Mouse (Mus musculus) stomach, embryonic 14.5 days (tissue): ENCODE results near the gene Nf1. TPM values are rescaled to one million over a fixed set of nuclear protein-coding genes. Genes with fewer than 3 reads are reported as not detected.
A peak's percentile ranks its signal among the peaks of the same experiment; 100 is the strongest.

Experiments used
- ATAC-seq: fragments of 200-750 bp; cut with Nextera tagmentation; 2 replicates; pipeline ENCODE4 v1.8.0; 2017; ENCODE audit warnings: low read depth, moderate TSS enrichment; ENCODE audit not compliant: insufficient number of reproducible peaks, insufficient read depth, low FRiP score
- H3K27ac ChIP-seq: fragments of 300-500 bp; sonication (generic); 2 replicates; pipeline ENCODE4 v1.5.1; 2014; ENCODE audit warnings: mild to moderate bottlenecking, low read length, moderate library complexity, mixed read lengths
- H3K27me3 ChIP-seq: fragments of 300-500 bp; sonication (generic); 2 replicates; pipeline ENCODE4 v1.6.1; 2014; ENCODE audit warnings: low read length, control low read depth, mixed read lengths; ENCODE audit not compliant: control insufficient read depth, insufficient read depth
- H3K36me3 ChIP-seq: fragments of 300-500 bp; sonication (generic); 2 replicates; pipeline ENCODE4 v1.6.1; 2014; ENCODE audit warnings: mild to moderate bottlenecking, control low read depth, low read length, moderate library complexity, mixed read lengths; ENCODE audit not compliant: control insufficient read depth, insufficient read depth
- H3K4me1 ChIP-seq: fragments of 300-500 bp; sonication (generic); 2 replicates; pipeline ENCODE4 v1.6.1; 2014; ENCODE audit warnings: low read length, control low read depth, mixed read lengths; ENCODE audit not compliant: control insufficient read depth, insufficient read depth
- H3K4me2 ChIP-seq: fragments of 300-500 bp; sonication (generic); replicated peaks from 2 replicates; pipeline ENCODE4 v1.6.1; 2014; ENCODE audit warnings: low read depth, low read length, control low read depth
- H3K4me3 ChIP-seq: fragments of 300-500 bp; sonication (generic); 2 replicates; pipeline ENCODE4 v1.5.1; 2014; ENCODE audit warnings: low read depth, low read length, control low read depth
- H3K9ac ChIP-seq: fragments of 300-500 bp; sonication (generic); replicated peaks from 2 replicates; pipeline ENCODE4 v1.6.1; 2014; ENCODE audit warnings: low read depth, mild to moderate bottlenecking, control low read depth, low read length, moderate library complexity, mixed read lengths
- H3K9me3 ChIP-seq: fragments of 300-500 bp; sonication (generic); 2 replicates; pipeline ENCODE4 v1.6.1; 2016; ENCODE audit warnings: low read depth, low read length, control low read depth; ENCODE audit not compliant: control insufficient read depth
- WGBS: fragments of 180-500 bp; shearing (Covaris S2); extraction: QIAGEN DNeasy Blood & Tissue Kit; methylation state at CpG from one replicate; pipeline ENCODE4 v1.1.7; 2014; 5-methylcytosine and 5-hydroxymethylcytosine counted together
- polyA plus RNA-seq: library from polyadenylated mRNA; unstranded; fragments of >200 nt; fragmentation: Nextera tagmentation; extraction: Ambion mirVana; gene quantifications from 2 replicates; pipeline ENCODE4 v1.2.1, GENCODE M21; 2014

Nf1 gene
- polyA plus RNA-seq, 1 experiment from 2014 or later = 16.9 TPM

GRCm38 (mm10) chr11:79533950-79534690, 194.6 kb downstream of the Nf1 start:
- peak; percentile 42; the same call in 1 of the 2 replicates for ATAC-seq
- Histone ChIP-seq H3K4me1 (0 out of 2 replicates have a peak, but pooled peaks cover 4% of the 10 kb centered on the region), H3K36me3 (peaks cover 6% of the 10 kb centered on the region; the same call in 1 of the 2 replicates), H3K9me3 (no peaks in the 10 kb centered on the region), H3K4me3 (no peak overlapping the region), H3K4me2 (no peak overlapping the region), H3K27ac (peak overlapping the region; percentile 73; the same call in 1 of the 2 replicates), H3K9ac (no peak overlapping the region), H3K27me3 (no peaks in the 10 kb centered on the region)
- 71% methylated on average over 8 of the region's 8 CpGs for WGBS

DNA sequence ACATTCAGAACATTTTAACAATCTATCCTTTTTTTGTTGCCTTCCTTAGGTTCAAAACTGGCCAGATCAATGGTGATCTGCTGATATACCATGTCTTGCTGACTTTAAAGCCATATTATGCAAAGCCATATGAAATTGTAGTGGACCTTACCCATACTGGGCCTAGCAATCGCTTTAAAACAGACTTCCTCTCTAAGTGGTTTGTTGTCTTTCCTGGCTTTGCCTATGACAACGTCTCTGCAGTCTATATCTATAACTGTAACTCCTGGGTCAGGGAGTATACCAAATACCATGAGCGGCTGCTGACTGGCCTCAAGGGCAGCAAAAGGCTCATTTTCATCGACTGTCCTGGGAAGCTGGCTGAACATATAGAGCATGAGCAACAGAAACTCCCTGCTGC, 196.1 kb downstream of the Nf1 start:
- Histone ChIP-seq H3K27me3 (no peaks in the 10 kb centered on the region), H3K4me3 (no peak overlapping the region), H3K9me3 (no peaks in the 10 kb centered on the region), H3K27ac (no peak overlapping the region), H3K36me3 (peaks cover 6% of the 10 kb centered on the region; the same call in 1 of the 2 replicates), H3K4me1 (0 out of 2 replicates have a peak, but pooled peaks cover 4% of the 10 kb centered on the region), H3K4me2 (no peak overlapping the region), H3K9ac (no peak overlapping the region)
- no peak for ATAC-seq
- WGBS = 87% methylated on average over 4 of the region's 4 CpGs

DNA sequence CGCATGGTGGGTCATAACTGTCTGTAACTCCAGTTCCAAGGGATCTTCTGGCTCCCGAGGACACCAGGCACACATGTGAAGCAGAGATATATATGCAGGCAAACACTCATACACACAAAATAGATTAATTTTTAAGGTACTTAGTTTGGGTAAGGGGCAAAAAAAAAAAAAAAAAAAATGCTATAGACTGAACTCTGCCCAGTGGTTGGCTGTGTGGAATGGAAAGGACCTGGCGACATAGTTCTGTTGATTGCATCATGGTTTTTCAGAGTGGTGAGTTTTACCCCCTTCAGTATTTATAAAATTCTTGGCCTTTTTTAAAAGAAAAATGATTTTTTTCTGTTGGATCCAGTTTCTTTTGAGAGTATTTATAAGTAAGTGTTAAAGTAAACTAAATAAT, 196.8 kb downstream of the Nf1 start:
- Histone ChIP-seq H3K27ac (no peak overlapping the region), H3K4me3 (no peak overlapping the region), H3K4me1 (0 out of 2 replicates have a peak, but pooled peaks cover 4% of the 10 kb centered on the region), H3K27me3 (no peaks in the 10 kb centered on the region), H3K9me3 (no peaks in the 10 kb centered on the region), H3K36me3 (peaks cover 8% of the 10 kb centered on the region), H3K4me2 (no peak overlapping the region), H3K9ac (no peak overlapping the region)
- WGBS = 88% methylated on average over 3 of the region's 3 CpGs
- ATAC-seq = no peak

GRCm38 (mm10) chr11:79552622-79553021, 213.1 kb downstream of the Nf1 start:
- Histone ChIP-seq H3K9me3 (no peaks in the 10 kb centered on the region), H3K4me2 (no peak overlapping the region)

GRCm38 (mm10) chr11:79560536-79560935, 221.0 kb downstream of the Nf1 start:
- Histone ChIP-seq H3K27ac (no peak overlapping the region), H3K4me2 (no peak overlapping the region), H3K4me3 (no peak overlapping the region), H3K36me3 (peaks cover 49% of the 10 kb centered on the region), H3K9ac (no peak overlapping the region), H3K27me3 (no peaks in the 10 kb centered on the region), H3K9me3 (no peaks in the 10 kb centered on the region), H3K4me1 (no peaks in the 10 kb centered on the region)
- no peak for ATAC-seq
- WGBS = 82% methylated on average over 4 of the region's 4 CpGs

More at GRCm38 (mm10) chr11:79552622-79553021, 213.1 kb downstream of the Nf1 start:
- Histone ChIP-seq H3K27me3 (no peaks in the 10 kb centered on the region), H3K36me3 (peaks cover 73% of the 10 kb centered on the region), H3K9ac (no peak overlapping the region), H3K27ac (no peak overlapping the region), H3K4me1 (no peaks in the 10 kb centered on the region), H3K4me3 (no peak overlapping the region)
- WGBS = 57% methylated on average over 1 of the region's 1 CpGs
- no peak for ATAC-seq

GRCm38 (mm10) chr11:79563493-79563892, 224.0 kb downstream of the Nf1 start:
- WGBS = 86% methylated on average over 7 of the region's 7 CpGs
- Histone ChIP-seq H3K4me1 (no peaks in the 10 kb centered on the region), H3K27ac (no peak overlapping the region), H3K9ac (no peak overlapping the region), H3K9me3 (no peaks in the 10 kb centered on the region), H3K4me2 (no peak overlapping the region), H3K4me3 (no peak overlapping the region), H3K27me3 (no peaks in the 10 kb centered on the region), H3K36me3 (peaks cover 48% of the 10 kb centered on the region)
- ATAC-seq = no peak

GRCm38 (mm10) chr11:79566947-79567346, 227.5 kb downstream of the Nf1 start:
- 55% methylated on average over 1 of the region's 1 CpGs for WGBS
- Histone ChIP-seq H3K4me1 (no peaks in the 10 kb centered on the region), H3K4me3 (no peak overlapping the region), H3K9ac (no peak overlapping the region), H3K36me3 (peaks cover 52% of the 10 kb centered on the region), H3K4me2 (no peak overlapping the region), H3K9me3 (no peaks in the 10 kb centered on the region), H3K27ac (no peak overlapping the region), H3K27me3 (no peaks in the 10 kb centered on the region)
- ATAC-seq = no peak

DNA sequence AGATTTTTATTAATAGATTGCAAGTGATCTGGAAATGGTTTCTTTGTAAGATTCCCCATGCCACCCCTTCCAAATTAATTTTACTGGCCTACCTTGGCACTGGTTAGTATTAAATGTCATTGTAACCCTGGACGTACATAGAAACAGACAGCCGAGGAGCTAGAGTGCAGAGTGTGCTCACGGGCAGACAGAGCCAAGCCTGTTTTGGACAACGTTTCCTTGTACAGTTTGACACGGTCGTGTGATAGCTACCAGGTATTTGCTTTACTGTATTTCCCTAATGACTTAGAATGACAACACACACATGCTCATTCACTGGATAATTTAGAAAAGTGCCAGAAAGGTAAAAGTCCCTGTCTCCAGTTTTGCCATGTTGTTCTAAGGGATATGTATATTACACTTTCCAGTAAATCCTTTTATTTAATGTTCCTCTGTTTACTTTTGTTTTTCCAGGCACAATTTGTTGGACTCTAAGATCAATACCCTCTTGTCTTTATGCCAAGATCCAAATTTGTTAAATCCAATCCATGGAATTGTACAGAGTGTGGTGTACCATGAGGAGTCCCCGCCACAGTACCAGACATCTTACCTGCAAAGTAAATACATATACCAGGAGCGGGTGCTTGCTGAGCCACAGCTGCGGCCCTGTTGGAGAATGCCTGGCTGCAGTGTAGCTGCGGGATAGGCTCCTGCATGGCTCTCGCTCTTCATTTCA, 228.9 kb downstream of the Nf1 start:
- no peak for ATAC-seq
- Histone ChIP-seq H3K9me3 (no peaks in the 10 kb centered on the region), H3K4me2 (no peak overlapping the region), H3K4me1 (no peaks in the 10 kb centered on the region), H3K9ac (no peak overlapping the region), H3K4me3 (no peak overlapping the region), H3K27ac (no peak overlapping the region), H3K27me3 (no peaks in the 10 kb centered on the region), H3K36me3 (peaks cover 47% of the 10 kb centered on the region)
- 88% methylated on average over 11 of the region's 11 CpGs for WGBS
